Mouse (Mus musculus) testis, adult 2 months (tissue): ENCODE results near the gene Xpot.

Source experiments
- CTCF ChIP-seq: fragments of 200-500 bp; IDR thresholded peaks from 2 replicates; pipeline ENCODE4 v1.5.1; 2012; ENCODE audit warnings: low read depth, mild to moderate bottlenecking, inconsistent platforms, low read length, moderate library complexity; ENCODE audit not compliant: control insufficient read depth, insufficient read depth, insufficient replicate concordance
- POLR2A ChIP-seq: fragments of 200-500 bp; IDR thresholded peaks from 2 replicates; pipeline ENCODE4 v1.6.1; 2012; ENCODE audit warnings: low read depth, mild to moderate bottlenecking, inconsistent platforms, low read length, moderate library complexity; ENCODE audit not compliant: control insufficient read depth

- TF ChIP-seq POLR2A (no peak), CTCF (no peak)
These were observed 76.5 kb downstream of the Xpot start for GRCm38 (mm10) chr10:121549670-121550069.
